Mouse (Mus musculus) right cerebral cortex, postnatal 4 days (tissue): ENCODE data around the gene Edaradd.

ENCODE experiments used
- DNase-seq: peaks from one replicate; pipeline ENCODE4 v3.0.0-alpha.2; 2022

Gene Edaradd

GRCm38 (mm10) chr13:12519955-12520584 is at the start of gene Edaradd:
Edaradd (minus strand) TSS chr13:12520438.
- DNase-seq: peak; percentile 58

- DNase-seq: no peak
These were observed 49.5 kb upstream of the Edaradd start for GRCm38 (mm10) chr13:12569741-12570140.

- DNase-seq: no peak
These were observed 48.6 kb upstream of the Edaradd start for GRCm38 (mm10) chr13:12568597-12569469.

- no peak for DNase-seq
These were observed 47.7 kb upstream of the Edaradd start for GRCm38 (mm10) chr13:12567936-12568335.

GRCm38 (mm10) chr13:12565621-12566390 is 45.6 kb upstream of the Edaradd start, which contains the start of gene Ero1lb:
Ero1lb (plus strand) TSS chr13:12565874.
- DNase-seq: peak; percentile 99

- no peak for DNase-seq
These were observed 42.0 kb upstream of the Edaradd start for GRCm38 (mm10) chr13:12562256-12562655.

GRCm38 (mm10) chr13:12561729-12562128 is 41.5 kb upstream of the Edaradd start:
- no peak for DNase-seq

GRCm38 (mm10) chr13:12559462-12560120 is 39.4 kb upstream of the Edaradd start:
- DNase-seq: no peak

- no peak for DNase-seq
These were observed 38.8 kb upstream of the Edaradd start for GRCm38 (mm10) chr13:12559044-12559443.

GRCm38 (mm10) chr13:12554211-12554610 is 34.0 kb upstream of the Edaradd start:
- DNase-seq: no peak

- no peak for DNase-seq
These were observed 23.8 kb upstream of the Edaradd start for GRCm38 (mm10) chr13:12543880-12544568.

GRCm38 (mm10) chr13:12543246-12543645 is 23.0 kb upstream of the Edaradd start:
- DNase-seq: no peak

- peak; percentile 17 for DNase-seq
These were observed 22.1 kb upstream of the Edaradd start for GRCm38 (mm10) chr13:12542006-12542981.

- no peak for DNase-seq
These were observed 19.9 kb upstream of the Edaradd start for GRCm38 (mm10) chr13:12540119-12540518.

GRCm38 (mm10) chr13:12539716-12540115 is 19.5 kb upstream of the Edaradd start:
- DNase-seq: peak; percentile 9

- peak; percentile 39 for DNase-seq
These were observed 17.7 kb upstream of the Edaradd start for GRCm38 (mm10) chr13:12537971-12538370.

- no peak for DNase-seq
These were observed 14.4 kb upstream of the Edaradd start for GRCm38 (mm10) chr13:12534628-12535027.

- DNase-seq: no peak
These were observed 5.4 kb upstream of the Edaradd start for GRCm38 (mm10) chr13:12525678-12526077.

- no peak for DNase-seq
These were observed 2.1 kb upstream of the Edaradd start for GRCm38 (mm10) chr13:12522346-12522745.

GRCm38 (mm10) chr13:12519371-12519770 is 867 bp downstream of the Edaradd start:
- DNase-seq: peak; percentile 12
